Mouse (Mus musculus) adrenal gland, postnatal 25 days (tissue): ENCODE measurements around the gene Etaa1. TPM values are rescaled to one million over a fixed set of nuclear protein-coding genes. Genes with fewer than 3 reads are reported as not detected.
"Not testable (repeated sequence)": the region's sequence is repeated elsewhere in the genome, so short reads cannot be mapped to it uniquely, and the experiment has no call there.

ENCODE experiments used
- DNase-seq: peaks from one replicate; pipeline ENCODE4 v3.0.0; 2021; ENCODE audit warnings: mixed read lengths
- long read RNA-seq: library from polyadenylated mRNA; stranded (forward); transcript quantifications from one replicate; pipeline ENCODE4 v2.0.0, GENCODE M21; 2021
- total RNA-seq: library from RNA; stranded (reverse); gene quantifications from 2 replicates; pipeline ENCODE4 v1.2.3, GENCODE M21; 2021

The Etaa1 gene
- 10.3 and 12.3 TPM in 2 replicates for total RNA-seq
- long read RNA-seq, full-length matches to known transcripts: 14 of 16 reads
- long read RNA-seq, partial matches to known transcripts: 2 of 16 reads
- long read RNA-seq, other reads (novel, unspliced or antisense): 0 of 16 reads

DNA sequence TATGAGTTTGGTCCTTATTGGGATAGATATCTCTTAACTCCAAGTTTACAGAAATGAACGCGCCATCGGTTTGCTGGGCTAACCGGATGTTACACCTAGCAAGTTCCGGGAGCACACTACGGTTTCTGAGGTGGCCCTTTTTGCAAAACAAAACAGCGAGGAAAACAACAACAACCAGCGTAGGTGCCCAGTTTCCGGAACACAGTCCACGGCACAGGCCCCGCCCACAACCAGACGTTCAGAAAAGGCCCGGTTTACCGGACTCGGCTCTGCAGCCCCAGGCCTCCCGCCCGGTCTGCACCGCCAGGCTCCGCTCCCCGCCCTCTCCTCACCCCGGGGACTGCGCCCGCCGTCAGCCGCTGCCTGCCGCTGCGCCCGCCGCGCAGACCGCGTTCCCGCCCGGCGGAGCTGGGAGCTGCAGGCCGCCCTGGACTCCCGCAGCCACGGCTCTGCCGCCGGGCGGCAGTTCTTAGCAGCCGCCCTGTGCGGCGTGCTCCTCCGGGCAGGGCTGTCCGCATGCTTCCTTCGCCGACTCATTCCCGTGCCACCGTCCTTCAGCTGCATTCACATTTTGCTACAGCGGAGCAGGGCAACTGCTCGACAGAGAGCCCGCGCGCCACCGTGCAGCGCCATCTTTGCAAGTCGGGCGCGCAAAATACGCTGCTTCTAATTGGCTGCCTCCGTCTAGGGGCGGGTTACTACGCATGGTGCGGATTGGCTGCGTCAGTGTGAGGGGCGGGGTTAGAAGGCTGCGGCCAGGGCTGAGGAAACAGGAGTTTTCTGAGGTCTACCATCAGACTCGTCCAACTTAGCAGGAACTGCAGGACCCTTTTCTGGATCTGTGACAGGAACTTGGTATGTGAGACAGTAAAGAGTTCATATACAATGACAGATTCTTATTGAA lies at the start of gene Etaa1:
Etaa1 (minus strand) TSS at position 645 of the 904 bp plus-strand sequence.
- peak; percentile 94 for DNase-seq

DNA sequence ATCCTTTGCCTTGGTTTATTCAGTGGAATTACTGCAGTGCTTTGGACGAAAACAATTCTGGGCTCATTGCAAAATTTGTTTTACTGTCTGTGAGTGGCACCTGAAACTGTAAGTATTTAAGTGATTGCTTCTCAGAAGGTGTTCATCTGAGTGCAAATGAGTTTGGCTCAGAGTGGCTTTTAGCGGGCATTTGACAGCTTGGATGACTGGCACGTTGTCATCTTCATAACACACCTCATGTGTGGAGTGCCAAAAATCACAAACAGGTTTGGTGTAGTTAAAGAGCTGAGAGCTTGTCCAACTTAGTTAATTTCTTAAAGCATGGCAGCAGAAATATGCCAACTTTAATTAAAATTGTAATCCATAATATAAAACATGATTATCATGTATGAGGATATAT lies 40.5 kb upstream of the Etaa1 start:
- no peak for DNase-seq

DNA sequence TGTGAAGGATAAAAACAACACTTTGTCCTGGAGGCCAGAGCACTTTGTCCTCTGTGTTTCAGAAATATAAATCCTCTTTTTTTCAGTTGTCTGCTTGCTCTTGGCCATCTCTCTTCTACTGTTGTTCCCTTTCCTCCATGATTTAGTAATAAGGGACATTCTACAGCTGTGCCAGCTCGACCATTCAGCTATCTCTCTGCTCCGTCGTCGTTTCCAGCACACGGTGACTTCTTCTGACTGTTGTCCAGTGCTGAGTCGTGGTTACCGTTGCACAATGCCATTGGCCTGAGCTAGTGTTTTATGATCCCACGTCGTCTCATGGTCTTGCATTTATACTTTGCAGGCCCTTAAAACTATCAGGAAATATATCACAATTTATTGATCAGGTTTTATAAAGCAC lies 38.6 kb upstream of the Etaa1 start:
- no peak for DNase-seq

DNA sequence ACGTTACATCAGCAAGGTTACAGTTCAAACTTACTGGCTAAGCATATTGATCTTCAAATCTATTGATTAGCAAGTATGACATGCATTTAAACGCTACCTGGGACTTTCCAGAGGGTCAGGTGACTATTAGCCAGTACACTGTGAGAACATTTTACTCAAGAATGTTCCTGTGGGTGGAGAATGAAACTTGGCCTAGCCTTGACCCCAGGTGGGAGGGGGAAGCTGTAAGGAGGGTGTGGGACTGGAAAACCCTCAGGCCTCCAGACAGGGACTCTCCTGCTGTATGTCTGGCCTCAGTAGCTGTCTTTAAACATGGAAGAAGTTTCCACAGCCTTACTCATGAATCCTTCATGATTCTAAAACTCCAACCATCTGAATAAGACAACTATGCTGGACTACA lies 29.7 kb upstream of the Etaa1 start:
- no peak for DNase-seq

DNA sequence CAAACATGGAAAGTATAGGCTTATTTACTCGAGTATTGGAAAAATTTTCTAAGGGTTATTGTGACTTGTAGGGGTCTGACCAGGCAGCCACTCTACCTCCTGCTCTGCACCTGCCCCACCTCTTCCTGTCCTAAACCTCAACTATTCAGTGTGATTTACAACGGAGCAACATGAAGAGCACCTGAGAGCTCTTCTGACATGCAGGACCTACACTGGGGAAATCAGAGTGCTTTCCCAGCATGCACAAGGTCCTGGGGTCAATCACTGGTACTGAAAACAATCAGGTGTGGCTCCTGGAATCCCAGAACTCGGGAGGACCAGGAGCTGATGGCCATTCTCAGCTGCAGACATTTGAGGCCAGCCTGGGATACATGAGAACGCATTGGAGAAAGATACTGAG lies 27.6 kb upstream of the Etaa1 start:
- DNase-seq: no peak

DNA sequence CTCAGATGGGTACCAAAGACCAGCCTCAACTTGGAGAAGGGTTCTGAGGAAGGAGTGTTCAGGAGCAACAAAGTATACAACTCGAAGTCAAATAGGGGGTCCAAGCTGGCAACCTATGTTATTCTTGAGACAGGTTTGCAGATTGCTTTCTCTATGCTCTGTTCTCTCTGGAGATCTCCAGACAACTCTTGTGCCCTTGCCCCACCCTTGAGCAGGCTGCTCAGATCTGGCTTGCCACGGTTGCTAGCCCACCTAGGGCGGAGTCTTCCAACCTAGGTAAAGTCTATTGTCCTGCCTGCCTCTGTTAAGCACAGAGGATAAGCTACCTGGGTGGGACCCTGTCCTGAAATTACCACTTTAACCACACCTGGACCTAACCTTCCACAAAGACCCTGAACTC lies 21.9 kb upstream of the Etaa1 start:
- no peak for DNase-seq

DNA sequence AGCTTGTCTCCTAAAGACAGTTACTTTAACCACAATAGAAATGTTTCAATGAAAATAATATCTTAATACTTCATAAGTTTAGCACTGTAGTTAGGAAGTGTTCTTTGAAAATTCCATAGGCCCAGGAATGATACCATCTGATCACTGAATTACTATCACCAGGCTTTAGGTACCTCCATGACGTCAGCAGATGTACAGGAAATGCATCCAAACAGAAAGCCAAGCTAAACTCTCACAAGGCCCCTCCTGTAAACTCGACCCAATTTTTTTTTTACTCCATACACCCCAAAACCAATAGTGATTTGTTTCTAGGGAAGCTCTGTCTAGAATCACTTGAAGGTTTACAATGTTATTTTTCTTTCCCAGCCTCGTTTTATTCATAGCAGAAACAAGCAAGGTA lies 884 bp downstream of the Etaa1 start:
- DNase-seq: no peak

DNA sequence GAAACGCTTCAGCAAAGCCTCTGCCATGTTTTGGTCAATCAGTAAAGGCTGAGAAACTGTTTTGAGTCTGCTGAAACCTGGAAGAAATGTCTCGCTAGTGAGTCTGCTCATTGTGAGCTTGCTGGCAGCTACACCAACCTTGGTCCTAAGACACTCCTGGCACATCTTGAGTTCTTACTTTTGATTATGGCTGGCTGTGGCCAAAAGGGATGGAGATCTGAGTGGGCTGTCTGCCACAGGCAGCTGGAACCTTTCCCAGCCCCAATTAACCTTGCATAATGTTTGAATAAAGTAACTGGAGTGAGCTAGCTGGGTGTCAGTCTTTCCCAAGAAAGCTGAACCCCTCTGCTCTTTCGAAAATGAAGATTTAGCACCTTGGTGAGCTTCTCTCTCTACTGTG lies 2.3 kb downstream of the Etaa1 start:
- no peak for DNase-seq

DNA sequence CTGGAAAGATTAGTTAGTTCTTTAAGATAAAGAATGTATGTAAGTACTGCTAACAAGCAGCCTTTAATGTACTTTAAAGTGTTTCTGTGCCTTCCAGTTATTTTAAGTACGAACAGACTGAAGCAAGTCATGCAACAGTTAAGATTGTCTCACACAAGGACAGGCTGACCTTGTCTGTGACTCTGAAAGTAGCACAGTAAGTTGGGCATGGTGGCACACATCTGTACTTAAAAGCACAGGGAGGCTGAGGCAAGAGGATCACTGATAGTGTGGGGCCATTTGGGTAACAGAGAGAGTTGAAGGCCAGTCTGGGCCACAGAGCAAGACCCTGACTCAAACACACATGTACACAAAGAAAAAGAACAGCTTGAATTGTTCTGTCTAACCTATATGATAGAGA lies 14.5 kb downstream of the Etaa1 start:
- DNase-seq: no peak

DNA sequence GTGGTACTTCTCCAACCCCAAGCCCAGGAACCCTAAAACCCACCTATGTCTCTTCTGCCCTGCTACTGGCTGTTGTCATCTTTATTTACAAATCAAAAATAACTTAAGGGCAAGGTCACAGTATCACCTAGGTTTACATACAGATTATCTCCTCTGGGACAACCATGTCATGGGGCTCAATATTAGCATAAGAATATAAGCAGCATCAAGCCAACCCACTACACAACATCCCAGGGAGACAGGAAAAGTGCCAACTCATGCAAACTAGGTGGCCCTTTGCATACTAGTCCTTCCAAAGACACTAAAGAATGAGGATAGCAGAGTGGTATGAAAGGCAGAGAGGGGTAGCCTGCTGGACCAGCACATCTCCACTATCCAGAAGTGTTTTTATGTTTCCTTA lies 15.7 kb downstream of the Etaa1 start:
- no peak for DNase-seq

DNA sequence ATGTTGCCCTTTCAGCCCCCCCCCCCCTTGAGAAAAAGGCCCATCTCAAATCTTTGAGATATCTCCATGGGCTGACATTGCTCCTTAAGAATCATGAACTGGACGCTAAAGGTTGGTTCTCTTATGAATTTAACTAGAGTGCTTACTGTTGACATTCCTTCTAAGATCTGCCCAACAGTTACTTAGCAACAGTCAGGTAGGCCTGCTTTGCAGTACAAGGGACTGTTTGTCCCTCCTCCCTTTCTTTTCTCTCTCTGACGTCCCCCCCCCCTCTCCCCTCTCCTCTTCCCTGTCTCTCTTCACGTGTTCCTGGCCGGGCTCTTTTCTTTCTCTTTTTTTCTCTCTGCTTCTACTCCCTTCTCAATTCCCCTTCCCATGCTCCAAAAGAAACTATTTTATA lies 35.8 kb downstream of the Etaa1 start:
- DNase-seq: no peak

DNA sequence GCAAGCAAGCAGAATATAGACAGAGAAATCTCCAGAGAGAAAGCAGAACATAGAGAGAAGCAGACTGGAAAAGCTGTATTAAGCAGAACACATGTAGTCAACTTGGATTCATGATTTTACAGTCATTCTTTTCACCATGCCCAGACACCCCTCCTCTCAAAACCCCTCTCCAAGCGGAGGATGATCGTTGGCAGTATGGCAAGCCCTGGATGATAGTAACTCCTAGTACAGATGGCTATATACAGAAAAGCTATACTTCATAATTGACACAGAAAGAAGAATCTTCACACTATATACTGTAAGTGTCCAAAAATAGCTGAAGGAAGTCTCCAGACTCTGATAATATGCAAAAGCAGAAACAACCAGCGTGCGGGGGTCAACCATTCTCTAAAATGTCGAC lies 36.6 kb downstream of the Etaa1 start:
- DNase-seq: no peak

DNA sequence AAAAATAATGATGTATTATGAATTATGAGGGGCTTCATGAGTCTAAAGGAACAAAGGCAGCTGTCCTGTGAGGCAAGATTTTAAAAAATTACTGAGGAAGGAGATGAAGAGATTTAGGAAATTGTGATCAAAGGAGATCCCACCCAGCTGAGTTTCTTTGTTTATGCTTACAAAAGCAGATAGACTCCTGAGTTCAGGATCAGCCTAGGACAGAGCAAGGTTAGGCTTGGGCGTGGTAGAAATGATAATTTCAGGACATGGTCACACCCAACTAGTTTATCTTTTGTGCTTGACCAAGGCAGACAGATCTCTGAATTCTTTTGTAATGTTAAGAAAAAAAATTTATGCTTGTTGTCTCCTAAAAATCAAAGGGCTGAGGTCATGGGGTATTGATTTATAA lies 37.2 kb downstream of the Etaa1 start:
- no peak for DNase-seq

DNA sequence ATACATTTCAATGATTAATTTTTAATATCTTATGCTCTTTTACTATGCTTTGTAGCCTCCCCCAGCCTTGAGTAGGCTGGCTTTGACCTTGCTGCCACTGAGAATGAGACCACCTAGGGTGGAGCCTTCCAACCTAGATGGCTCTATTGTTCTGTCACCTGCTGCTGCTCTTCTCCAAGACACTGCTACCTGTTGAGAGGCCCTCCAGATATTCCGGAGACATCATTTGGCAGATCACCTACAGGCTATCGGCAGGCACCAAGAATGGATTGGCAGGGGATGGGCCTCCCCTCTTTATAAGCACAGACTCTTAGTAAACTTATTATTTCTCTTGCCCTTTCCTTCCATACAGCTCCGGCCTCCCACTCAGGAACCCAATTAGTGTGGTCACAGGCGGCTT lies 52.7 kb downstream of the Etaa1 start:
- not testable (repeated sequence) for DNase-seq
